Mouse (Mus musculus) cerebellum, adult 2 months (tissue): Measurements from ENCODE around the gene Atxn1.

Experiments used
- CTCF ChIP-seq: fragments of 200-500 bp; IDR thresholded peaks from 2 replicates; pipeline ENCODE4 v1.5.1; 2011; ENCODE audit warnings: low read depth, mild to moderate bottlenecking, control low read depth, low read length, moderate library complexity, borderline replicate concordance; ENCODE audit not compliant: insufficient read depth
- POLR2A ChIP-seq: fragments of 200-500 bp; IDR thresholded peaks from 2 replicates; pipeline ENCODE4 v1.6.1; 2011; ENCODE audit warnings: low read length, control low read depth, borderline replicate concordance; ENCODE audit not compliant: insufficient read depth

- TF ChIP-seq CTCF (no peak), POLR2A (no peak)
Measured at GRCm38 (mm10) chr13:45962776-45963175, 2.0 kb downstream of the Atxn1 start.
